Mouse (Mus musculus): ENCODE data around the gene Tubg1. TPM values are rescaled to one million over a fixed set of nuclear protein-coding genes. Genes with fewer than 3 reads are reported as not detected.
"Not testable (repeated sequence)": the region's sequence is repeated elsewhere in the genome, so short reads cannot be mapped to it uniquely, and the experiment has no call there.

Tubg1 gene
- total RNA-seq, 1 experiment from 2014 or later: 48.6 TPM

DNA sequence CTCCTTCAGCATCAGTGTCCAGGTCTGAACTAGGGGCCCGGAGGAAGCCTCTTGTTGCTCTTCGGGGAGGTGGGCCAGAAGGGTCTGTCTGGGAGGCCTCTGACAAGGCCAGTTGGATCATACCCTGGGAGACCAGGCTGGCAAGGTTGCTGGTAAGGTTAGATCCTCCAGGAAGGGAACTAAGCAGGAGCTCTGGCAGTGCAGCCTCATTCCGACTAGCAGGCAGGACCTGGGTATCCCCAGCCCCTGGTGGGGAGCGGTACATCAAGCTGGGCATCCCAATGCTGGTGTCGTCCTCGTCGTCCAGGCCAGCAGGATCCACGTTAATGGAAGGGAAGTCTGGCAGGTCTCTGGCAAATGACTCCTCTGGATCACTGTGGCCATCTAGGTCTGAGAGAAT, 21.5 kb upstream of the Tubg1 start:
- DNase-seq: no peak

DNA sequence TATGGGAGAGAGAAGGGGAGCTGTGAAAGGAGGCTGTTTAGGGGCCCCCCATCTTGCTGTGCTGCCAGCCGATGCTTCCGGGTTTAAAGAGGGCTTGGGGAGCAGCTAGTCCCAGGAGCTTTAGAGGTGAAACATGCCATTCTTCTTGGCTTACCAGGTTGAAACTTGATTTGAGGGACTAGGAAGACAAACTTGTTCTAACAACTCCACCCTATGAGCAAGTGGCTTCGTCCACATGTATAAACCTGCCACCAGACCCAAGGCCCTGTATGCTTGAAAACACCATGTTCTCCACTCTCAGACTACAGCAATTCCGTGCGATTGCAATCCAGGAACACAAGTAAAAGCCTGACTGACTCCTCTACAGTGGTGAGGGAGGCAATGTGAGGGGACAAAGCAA, 16.7 kb upstream of the Tubg1 start:
- no peak for DNase-seq

DNA sequence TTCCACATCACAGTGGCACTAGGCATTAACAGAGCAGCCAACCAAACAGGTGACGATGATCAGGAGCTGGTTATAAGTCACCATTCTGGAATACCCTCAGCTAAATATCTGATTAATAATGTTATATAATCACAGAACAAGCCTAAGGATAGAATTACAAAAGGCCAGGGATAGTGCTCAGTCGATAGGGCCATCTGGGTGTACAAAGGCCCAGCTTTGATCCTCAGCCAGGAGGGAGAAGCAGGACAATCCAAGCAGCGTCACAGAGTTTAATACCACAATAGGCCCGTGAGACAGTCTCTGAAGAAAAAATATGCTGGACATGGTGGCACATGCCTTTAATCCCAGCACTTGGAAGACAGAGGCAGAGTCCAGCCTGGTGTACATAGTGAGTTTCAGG, 10.4 kb upstream of the Tubg1 start:
- DNase-seq: no peak

DNA sequence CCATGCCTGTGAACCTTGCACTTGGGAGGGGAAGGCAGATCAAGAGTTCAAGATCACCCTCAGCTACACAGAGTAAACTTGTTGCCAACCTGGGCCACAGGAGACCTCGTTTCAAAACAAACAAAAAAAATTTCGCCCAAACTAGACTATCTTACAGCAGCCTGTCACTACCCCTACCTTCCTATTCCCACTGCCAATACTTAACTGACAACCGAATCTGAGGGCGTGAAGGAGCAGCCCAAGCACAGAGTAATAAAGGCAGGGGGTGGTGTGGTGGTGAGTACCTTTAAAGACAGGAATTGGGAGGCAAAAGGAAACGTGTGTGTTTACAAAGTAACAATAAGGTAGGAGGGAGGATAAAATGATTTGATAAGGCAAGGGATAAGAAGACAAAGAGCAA, 9.0 kb upstream of the Tubg1 start:
- no peak for DNase-seq

DNA sequence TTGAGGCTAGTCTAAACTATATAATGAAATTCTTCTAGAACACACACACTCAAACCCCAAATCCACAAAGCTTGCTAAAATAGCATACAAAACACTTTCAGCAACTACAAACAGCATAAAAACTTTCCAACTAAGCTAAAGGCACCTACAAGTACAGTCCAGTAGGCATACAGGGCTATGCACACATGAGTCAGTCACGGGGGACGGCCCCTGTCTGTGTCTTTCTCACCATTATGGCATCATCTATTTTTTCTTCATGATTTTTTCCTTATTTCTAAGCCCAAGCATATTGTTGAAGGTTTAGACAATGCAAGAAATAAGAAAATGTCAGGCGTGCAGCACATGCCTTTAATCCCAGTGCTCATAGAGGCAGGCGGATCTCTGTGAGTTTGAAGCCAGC, 8.6 kb upstream of the Tubg1 start:
- no peak for DNase-seq

DNA sequence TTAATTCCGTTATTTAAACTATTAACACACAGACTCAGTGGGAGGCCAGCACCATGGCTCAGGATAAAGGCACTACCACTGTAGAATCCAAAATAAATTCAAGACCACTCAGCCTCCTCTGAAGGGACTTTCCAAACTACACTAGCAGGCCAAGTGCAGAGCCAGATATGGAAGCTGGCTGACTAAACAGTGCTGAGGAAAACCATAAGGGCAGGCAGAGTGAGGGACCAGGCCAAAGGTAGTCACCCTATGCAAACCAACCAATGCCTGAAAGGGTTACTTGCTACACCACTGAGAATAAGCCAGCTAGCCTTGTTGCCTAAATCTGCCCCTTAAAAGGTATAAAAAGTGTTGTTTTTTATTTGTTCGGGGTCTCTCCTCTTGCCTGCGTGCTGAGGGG, 7.6 kb upstream of the Tubg1 start:
- no peak for DNase-seq

DNA sequence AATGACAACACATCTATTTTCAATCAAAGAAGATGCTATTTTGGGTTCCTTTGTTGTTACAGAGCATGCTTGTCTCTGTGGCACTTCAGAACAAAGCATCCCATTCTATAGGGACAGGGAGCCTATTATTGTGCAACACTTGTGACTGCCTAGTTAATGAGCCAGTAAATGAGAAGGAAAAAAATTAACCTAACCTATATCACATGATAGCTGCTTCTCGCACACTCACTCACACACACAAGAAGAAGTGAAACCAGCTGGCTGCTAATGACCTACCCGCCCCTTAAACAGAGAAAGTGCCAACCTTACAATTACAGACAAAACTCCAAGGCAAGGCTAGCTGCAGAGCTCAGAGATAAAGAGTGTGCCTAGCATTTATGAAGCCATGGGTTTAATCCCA, 4.2 kb upstream of the Tubg1 start:
- no peak for DNase-seq

- DNase-seq: no peak
Measured at GRCm38 (mm10) chr11:101118105-101118504, 1.6 kb upstream of the Tubg1 start.

- DNase-seq: peak; percentile 37
Measured at GRCm38 (mm10) chr11:101119131-101119760, 492 bp upstream of the Tubg1 start.

GRCm38 (mm10) chr11:101120545-101121188, 929 bp downstream of the Tubg1 start:
- no peak for DNase-seq

DNA sequence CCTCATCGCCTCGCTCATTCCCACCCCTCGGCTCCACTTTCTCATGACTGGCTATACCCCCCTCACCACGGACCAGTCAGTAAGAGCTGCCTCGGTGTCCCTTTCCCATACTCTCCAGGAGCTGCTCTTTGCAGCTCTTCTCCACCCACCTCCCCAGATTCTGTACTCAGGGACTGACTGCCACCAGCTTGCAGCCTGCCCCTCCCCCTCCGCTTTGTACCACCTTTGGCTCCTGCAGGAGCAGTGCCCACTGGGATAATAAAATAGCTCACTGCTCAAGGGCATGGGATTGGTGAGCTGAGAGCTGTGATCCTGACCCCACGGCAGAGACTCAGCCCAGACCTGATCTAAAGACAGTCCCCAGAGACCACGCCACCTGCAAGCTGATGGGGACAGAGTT, 4.8 kb downstream of the Tubg1 start:
- DNase-seq: not testable (repeated sequence)

- not testable (repeated sequence) for DNase-seq
Measured at GRCm38 (mm10) chr11:101125008-101125407, 5.3 kb downstream of the Tubg1 start.

DNA sequence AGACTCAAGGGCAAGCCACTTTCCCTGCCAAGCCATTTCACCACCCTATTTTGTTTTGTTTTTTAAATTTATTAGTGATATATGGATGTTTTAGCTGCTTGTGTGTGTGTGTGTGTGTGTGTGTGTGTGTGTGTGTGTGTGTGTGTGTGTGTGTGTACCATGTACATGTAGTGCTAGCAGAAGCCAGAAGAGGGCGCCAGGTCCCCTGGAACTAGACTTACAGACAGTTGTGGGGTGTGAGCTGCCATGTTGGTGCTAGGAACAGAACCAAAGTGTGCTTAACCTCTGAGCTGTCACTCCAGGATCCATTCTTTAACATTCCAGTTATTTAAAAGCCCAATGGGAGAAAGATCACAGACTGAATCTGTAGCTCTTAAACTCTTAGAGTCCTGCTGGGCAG, 7.3 kb downstream of the Tubg1 start:
- DNase-seq: peak; percentile 60

- DNase-seq: peak; percentile 51
Measured at GRCm38 (mm10) chr11:101128996-101129577, 9.3 kb downstream of the Tubg1 start.

DNA sequence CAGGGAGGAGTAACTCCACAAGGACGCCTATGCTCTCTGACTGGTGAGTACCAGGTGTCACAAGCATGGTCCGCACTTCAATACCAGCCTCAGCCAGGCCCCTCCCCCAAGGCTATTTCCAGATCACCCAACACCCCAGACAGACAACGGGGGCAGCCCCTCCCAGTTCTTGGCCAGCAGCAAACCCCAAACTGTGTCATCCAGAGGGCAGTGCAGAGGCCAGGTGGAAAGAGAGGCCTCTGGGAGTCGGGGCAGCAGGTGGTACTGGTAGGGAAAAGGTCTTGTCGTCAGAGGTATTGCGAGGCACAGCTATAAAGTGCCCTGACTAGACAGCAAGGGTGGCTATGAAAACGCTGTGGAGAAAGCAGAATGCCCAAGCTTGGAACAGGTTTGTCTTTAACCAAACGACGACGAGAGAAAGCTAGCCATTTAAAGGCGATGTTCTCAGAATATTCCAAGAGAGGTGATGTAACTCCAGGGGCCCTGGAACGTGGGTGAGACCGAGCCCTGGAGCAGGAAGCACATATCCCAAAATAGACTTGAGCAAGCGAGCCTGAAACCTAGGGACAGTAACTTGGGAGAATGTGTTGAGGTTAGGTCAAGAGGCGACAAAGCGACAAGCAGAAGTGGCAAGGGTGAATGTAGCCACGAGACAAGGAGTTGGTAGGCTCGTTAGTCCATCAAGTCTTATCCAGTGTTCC, 10.5 kb downstream of the Tubg1 start:
- peak; percentile 61 for DNase-seq

DNA sequence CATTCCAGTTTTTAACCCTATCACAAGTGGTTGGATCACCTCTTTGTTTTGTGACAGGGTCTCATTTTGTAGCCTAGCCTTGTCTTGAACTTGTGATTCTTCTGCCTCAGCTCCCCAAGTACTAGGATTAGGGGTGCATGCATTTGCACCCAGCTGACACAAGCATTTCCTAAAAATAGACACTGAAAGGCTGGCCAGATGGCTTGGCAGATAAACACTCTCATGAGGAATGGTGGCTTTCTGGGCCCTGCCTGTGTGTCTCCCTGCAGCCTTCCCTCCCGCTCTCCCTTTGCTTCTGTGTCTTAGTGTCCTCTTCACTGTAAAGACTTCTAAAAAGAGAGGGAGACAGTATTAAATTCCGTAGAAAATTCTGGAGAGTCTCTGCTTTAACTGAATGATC, 11.4 kb downstream of the Tubg1 start:
- peak; percentile 37 for DNase-seq

- peak; percentile 72 for DNase-seq
Measured at GRCm38 (mm10) chr11:101131701-101132100, 12.0 kb downstream of the Tubg1 start.

DNA sequence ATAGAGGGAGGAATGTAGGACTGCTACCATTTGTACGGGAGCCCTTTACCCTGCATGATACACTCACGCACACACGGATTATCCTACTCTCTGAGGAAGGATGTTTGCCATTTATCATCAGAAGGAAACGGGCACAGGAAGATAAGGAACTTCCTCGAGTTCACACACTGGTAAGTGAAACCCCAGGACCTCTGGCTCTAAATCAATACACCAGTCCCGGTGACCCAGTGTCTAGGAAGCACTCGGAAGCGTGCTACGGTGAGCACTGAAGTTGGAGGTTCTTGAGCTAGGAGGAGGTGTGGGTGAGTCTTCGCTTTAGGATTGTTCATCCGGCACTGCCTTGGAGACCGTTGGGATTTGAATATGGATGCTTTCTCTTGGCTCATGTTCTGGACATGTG, 13.3 kb downstream of the Tubg1 start:
- DNase-seq: peak; percentile 39

DNA sequence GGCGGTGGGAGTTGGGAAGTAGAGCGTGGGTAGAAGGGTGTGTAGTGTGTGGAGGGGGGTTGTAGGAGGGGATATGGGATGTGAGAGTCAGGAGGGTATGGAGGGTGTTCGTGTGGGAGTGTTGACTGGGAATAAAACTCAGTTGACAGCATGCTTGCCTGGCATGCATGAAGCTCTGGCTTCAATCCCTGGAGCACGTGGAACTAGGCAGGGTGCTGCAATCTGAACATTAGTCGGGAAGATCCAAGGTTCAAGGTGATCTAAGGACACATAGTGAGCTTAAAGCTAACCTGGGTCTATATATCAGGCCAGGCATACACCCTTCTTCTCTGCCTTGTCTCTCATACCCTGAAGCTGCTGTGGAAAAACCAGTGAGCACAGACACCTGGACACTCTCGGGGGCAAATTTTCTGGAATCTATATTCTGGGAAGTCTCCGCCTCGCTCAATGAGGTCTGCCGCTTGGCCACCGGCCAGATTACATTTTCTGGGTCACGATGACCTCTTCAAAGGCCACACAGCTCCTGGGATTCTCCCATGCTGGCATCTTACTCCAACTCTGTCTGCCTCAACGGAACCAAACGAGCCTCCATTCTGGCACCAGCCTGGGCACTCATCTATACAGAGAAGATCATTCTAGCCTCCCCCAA, 14.6 kb downstream of the Tubg1 start:
- DNase-seq: peak; percentile 74

GRCm38 (mm10) chr11:101137000-101137399, 17.3 kb downstream of the Tubg1 start:
- DNase-seq: no peak

GRCm38 (mm10) chr11:101138536-101139181, 18.9 kb downstream of the Tubg1 start:
- peak; percentile 72 for DNase-seq

- DNase-seq: no peak
Measured at GRCm38 (mm10) chr11:101140164-101140819, 20.6 kb downstream of the Tubg1 start.
